Mouse (Mus musculus) layer of hippocampus, adult 9-10 months (tissue): ENCODE results near the gene Htr1a.

ENCODE experiments used
- DNase-seq: peaks from one replicate; pipeline ENCODE4 v3.0.0; 2022; ENCODE audit warnings: low spot score

The Htr1a gene

DNA sequence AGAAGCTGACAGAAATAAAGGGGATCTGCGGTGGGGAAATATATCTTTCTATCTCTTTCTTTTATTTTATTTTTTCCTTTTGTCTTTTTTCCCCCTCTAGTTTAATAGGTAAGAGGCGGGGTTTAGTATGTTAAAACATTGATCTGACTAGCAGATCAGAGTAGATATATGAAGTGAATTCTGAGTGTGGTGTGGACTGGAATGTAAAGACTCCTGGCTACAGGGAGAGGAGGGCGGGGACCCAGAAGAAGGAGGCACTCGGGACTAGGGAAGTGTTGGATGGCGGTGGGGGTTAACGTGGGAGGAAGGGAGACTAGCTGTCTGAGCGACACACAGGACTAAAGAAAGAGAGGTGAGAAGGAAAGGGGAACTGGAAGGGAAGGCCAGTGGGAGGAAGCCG is at the start of gene Htr1a:
TSS of gene Htr1a (plus strand) at position 301 of the 400 bp plus-strand sequence.
- DNase-seq: no peak

- peak; percentile 4 for DNase-seq
Measured at GRCm38 (mm10) chr13:105411535-105412326, 31.7 kb upstream of the Htr1a start.

- DNase-seq: no peak
Measured at GRCm38 (mm10) chr13:105412327-105412722, 31.1 kb upstream of the Htr1a start.

DNA sequence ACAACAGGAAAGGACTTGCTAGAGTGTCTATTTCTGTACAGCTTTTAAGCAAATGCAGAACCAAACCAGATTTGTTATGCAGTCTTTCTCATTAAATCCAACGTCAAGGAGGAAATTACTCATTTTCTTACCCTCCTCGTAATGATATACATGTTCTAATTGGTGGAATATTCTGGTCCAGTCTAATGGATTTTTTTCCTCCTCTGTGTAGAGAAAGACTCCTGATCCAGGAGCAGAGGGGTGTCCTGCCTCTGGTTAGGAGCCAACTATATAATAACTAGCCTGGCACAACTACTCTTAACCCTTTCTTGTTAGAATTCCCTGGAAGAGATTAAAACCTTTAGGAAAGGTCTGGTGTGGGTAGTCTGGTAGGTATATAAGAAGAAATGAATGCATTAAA is 10.3 kb upstream of the Htr1a start:
- DNase-seq: no peak

DNA sequence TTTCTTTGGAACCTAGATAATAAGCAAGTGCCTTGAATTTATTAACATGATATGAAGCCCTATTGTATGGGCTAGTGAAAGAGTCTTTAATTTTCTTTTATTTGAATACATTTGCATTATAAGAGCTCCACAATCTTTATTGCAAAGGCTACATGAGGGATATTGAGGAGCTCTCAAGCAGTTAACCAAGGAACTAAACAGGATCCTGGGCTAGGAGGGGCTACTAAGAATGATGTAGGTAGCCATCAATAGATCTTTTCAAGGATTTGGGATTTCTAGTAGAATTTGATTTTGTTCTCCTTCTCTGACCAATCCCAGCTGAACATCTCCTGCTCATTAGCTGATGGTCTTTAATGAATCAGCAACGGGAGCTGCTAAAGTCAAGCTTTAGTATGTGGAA is 9.8 kb upstream of the Htr1a start:
- no peak for DNase-seq

DNA sequence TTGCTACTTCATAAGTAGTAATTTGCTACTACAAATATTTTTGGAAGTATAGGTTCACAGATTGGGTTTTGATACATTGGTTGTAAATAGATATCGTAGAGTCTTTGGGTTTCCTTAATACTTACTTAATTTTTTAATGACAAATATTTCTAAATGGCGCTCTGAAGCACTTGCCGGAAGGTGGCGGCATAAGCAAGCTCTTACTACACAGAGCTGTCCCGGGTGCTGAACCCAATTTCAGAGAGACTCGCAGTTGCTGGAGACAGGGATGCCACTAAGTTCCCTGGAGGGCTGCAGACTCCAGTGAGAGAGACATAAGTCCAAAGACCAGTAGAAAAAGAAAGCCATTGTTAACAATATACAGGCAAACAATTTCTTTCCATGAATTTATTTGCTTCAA is 863 bp upstream of the Htr1a start:
- no peak for DNase-seq

- no peak for DNase-seq
Measured at GRCm38 (mm10) chr13:105443871-105444237, 415 bp downstream of the Htr1a start.

GRCm38 (mm10) chr13:105444238-105444894 is 927 bp downstream of the Htr1a start:
- DNase-seq: no peak

- DNase-seq: no peak
Measured at GRCm38 (mm10) chr13:105444895-105445281, 1.4 kb downstream of the Htr1a start.

- DNase-seq: no peak
Measured at GRCm38 (mm10) chr13:105446239-105446638, 2.8 kb downstream of the Htr1a start.

- no peak for DNase-seq
Measured at GRCm38 (mm10) chr13:105447695-105448094, 4.3 kb downstream of the Htr1a start.

DNA sequence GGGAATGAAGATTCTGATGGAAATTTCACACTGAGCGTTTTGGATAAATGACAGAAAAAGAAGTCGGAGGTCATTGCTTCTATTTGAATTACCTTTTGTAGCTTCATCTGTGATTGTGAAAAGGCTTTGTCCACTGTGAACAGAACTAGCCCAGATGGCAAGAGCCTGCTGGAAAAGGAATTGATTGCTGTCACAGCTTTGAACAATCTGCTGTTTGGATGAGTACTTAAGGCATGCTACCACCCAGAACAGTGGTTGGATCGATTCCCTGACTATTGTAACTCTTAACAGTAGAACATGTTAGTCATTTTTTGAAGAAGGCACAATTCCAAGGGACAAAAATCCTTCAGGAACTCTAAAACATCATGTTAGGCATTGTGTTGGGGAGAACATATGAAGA is 8.1 kb downstream of the Htr1a start:
- peak; percentile 67 for DNase-seq
